8 mouse cellular contexts compared by ENCODE assay signal in genomic region chrX:74367512-74367911, GRCm38 (mm10). TPM values are rescaled to one million over a fixed set of nuclear protein-coding genes. Genes with fewer than 3 reads are reported as not detected.
DNase-seq lines count a peak whose midpoint lies in the region; ATAC-seq lines count a peak whose summit lies in the region.

No protein-coding gene starts in this region.

- peak overlapping the region; percentile 63 for H3K4me2 ChIP-seq in lung, embryonic 16.5 days (ENCODE audit: low read depth, low read length)
- peak overlapping the region; percentile 63 for H3K4me2 ChIP-seq in forebrain, embryonic 11.5 days (ENCODE audit: low read depth, low read length, severe bottlenecking)
- peak overlapping the region; percentile 63 for H3K4me2 ChIP-seq in neural tube, embryonic 15.5 days

- H3K4me1 ChIP-seq in lung, embryonic 16.5 days (replicated peaks; ENCODE audit: control insufficient read depth, insufficient read depth, low read length) = peaks cover 11% of the 10 kb centered on the region
- no peaks in the 10 kb centered on the region for H3K4me1 ChIP-seq in forebrain, embryonic 11.5 days (replicated peaks; ENCODE audit: control insufficient read depth, insufficient read depth, low read length)
- peaks cover 7% of the 10 kb centered on the region; the same call in 1 of the 2 replicates for H3K4me1 ChIP-seq in limb, embryonic 10.5 days
- H3K4me1 ChIP-seq in neural tube, embryonic 15.5 days = peaks cover 18% of the 10 kb centered on the region

- H3K4me3 ChIP-seq in lung, embryonic 16.5 days (ENCODE audit: low read length) = peak overlapping the region; percentile 65
- peak overlapping the region; percentile 45 for H3K4me3 ChIP-seq in forebrain, embryonic 11.5 days (ENCODE audit: low read depth, low read length)
- H3K4me3 ChIP-seq in limb, embryonic 10.5 days = peak overlapping the region; percentile 66
- H3K4me3 ChIP-seq in neural tube, embryonic 15.5 days (replicated peaks) = peak overlapping the region; percentile 56

- peak overlapping the region; percentile 84 for H3K9ac ChIP-seq in lung, embryonic 16.5 days (ENCODE audit: low read length)
- H3K9ac ChIP-seq in forebrain, embryonic 11.5 days (ENCODE audit: low read length) = peak overlapping the region; percentile 69
- peak overlapping the region; percentile 80 for H3K9ac ChIP-seq in neural tube, embryonic 15.5 days (replicated peaks)

- DNase-seq in lung, adult 18-20 months = no peak
- DNase-seq in forebrain, embryonic 11.5 days (ENCODE audit: low spot score) = no peak
- DNase-seq in limb, embryonic 10.5 days (ENCODE audit: low spot score) = no peak
- DNase-seq in ovary, postnatal 14 days (ENCODE audit: low spot score) = no peak
- DNase-seq in embryo, embryonic 9.5 days (ENCODE audit: extremely low spot score) = no peak
- no peak for DNase-seq in spleen, adult 12 weeks (ENCODE audit: low spot score)

- H3K27ac ChIP-seq in lung, embryonic 16.5 days (ENCODE audit: low read length) = no peak overlapping the region
- no peak overlapping the region for H3K27ac ChIP-seq in forebrain, embryonic 11.5 days (ENCODE audit: low read depth, low read length)
- peak overlapping the region; percentile 85 for H3K27ac ChIP-seq in limb, embryonic 10.5 days
- peak overlapping the region; percentile 79; the same call in 1 of the 2 replicates for H3K27ac ChIP-seq in neural tube, embryonic 15.5 days (replicated peaks)

- peaks cover 3% of the 10 kb centered on the region; the same call in 1 of the 2 replicates for H3K36me3 ChIP-seq in lung, embryonic 16.5 days (ENCODE audit: control insufficient read depth, insufficient read depth, low read length)
- H3K36me3 ChIP-seq in forebrain, embryonic 11.5 days (ENCODE audit: control insufficient read depth, insufficient read depth, low read length) = no peaks in the 10 kb centered on the region
- H3K36me3 ChIP-seq in limb, embryonic 10.5 days = peaks cover 30% of the 10 kb centered on the region
- H3K36me3 ChIP-seq in neural tube, embryonic 15.5 days = no peaks in the 10 kb centered on the region

- 48% methylated on average over 10 of the region's 10 CpGs for WGBS in lung, embryonic 16.5 days
- WGBS in forebrain, embryonic 11.5 days = 77% methylated on average over 10 of the region's 10 CpGs
- WGBS in limb, embryonic 10.5 days = 71% methylated on average over 10 of the region's 10 CpGs
- 71% methylated on average over 10 of the region's 10 CpGs for WGBS in neural tube, embryonic 15.5 days

- no peak for ATAC-seq in lung, embryonic 16.5 days (ENCODE audit: low read depth)
- no peak for ATAC-seq in forebrain, embryonic 11.5 days (replicated peaks; ENCODE audit: low FRiP score)
- ATAC-seq in neural tube, embryonic 15.5 days (ENCODE audit: low FRiP score) = no peak

- H3K9me3 ChIP-seq in lung, embryonic 16.5 days (ENCODE audit: control insufficient read depth, low read length) = no peaks in the 10 kb centered on the region
- H3K9me3 ChIP-seq in forebrain, embryonic 11.5 days (ENCODE audit: control insufficient read depth, low read length) = no peaks in the 10 kb centered on the region
- no peaks in the 10 kb centered on the region for H3K9me3 ChIP-seq in limb, embryonic 10.5 days (replicated peaks)
- no peaks in the 10 kb centered on the region for H3K9me3 ChIP-seq in neural tube, embryonic 15.5 days (replicated peaks)

- H3K27me3 ChIP-seq in lung, embryonic 16.5 days (ENCODE audit: control insufficient read depth, insufficient read depth, low read depth, low read length) = no peaks in the 10 kb centered on the region
- no peaks in the 10 kb centered on the region for H3K27me3 ChIP-seq in forebrain, embryonic 11.5 days (ENCODE audit: control insufficient read depth, insufficient read depth, low read length)
- H3K27me3 ChIP-seq in limb, embryonic 10.5 days (ENCODE audit: low read depth, poor library complexity, severe bottlenecking) = peaks cover 17% of the 10 kb centered on the region; the same call in 1 of the 2 replicates
- no peaks in the 10 kb centered on the region for H3K27me3 ChIP-seq in neural tube, embryonic 15.5 days (replicated peaks)

RNA-seq across cellular contexts. Expression of gene Ubl4a, which starts 5.5 kb away (rescaled TPM):
- 85.5 and 86.2 TPM in 2 replicates for polyA plus RNA-seq in lung, embryonic 16.5 days (2015; fragmentation: Nextera tagmentation; extraction: Ambion mirVana)
- polyA plus RNA-seq in forebrain, embryonic 11.5 days (2014; fragmentation: Nextera tagmentation; extraction: Ambion mirVana) = 72.8 and 72.9 TPM in 2 replicates
- 57.7 and 59.8 TPM in 2 replicates for polyA plus RNA-seq in limb, embryonic 10.5 days (2016; fragmentation: Nextera tagmentation; extraction: Ambion mirVana)
- polyA plus RNA-seq in neural tube, embryonic 15.5 days (2015; fragmentation: Nextera tagmentation; extraction: Ambion mirVana) = 65.9 and 68.3 TPM in 2 replicates

RNA-seq across cellular contexts. Expression of gene Slc10a3, which starts 5.6 kb away (rescaled TPM):
- polyA plus RNA-seq in lung, embryonic 16.5 days (2015; fragmentation: Nextera tagmentation; extraction: Ambion mirVana) = 19.1 and 21.8 TPM in 2 replicates
- polyA plus RNA-seq in forebrain, embryonic 11.5 days (2014; fragmentation: Nextera tagmentation; extraction: Ambion mirVana) = 8.6 and 9.9 TPM in 2 replicates
- polyA plus RNA-seq in limb, embryonic 10.5 days (2016; fragmentation: Nextera tagmentation; extraction: Ambion mirVana) = 12.2 and 13.2 TPM in 2 replicates
- polyA plus RNA-seq in neural tube, embryonic 15.5 days (2015; fragmentation: Nextera tagmentation; extraction: Ambion mirVana) = 8.9 and 9.5 TPM in 2 replicates

RNA-seq across cellular contexts. Expression of gene Lage3, which starts 14.1 kb away (rescaled TPM):
- polyA plus RNA-seq in lung, embryonic 16.5 days (2015; fragmentation: Nextera tagmentation; extraction: Ambion mirVana) = 109 and 117 TPM in 2 replicates
- polyA plus RNA-seq in forebrain, embryonic 11.5 days (2014; fragmentation: Nextera tagmentation; extraction: Ambion mirVana) = 118 and 121 TPM in 2 replicates
- 113 and 125 TPM in 2 replicates for polyA plus RNA-seq in limb, embryonic 10.5 days (2016; fragmentation: Nextera tagmentation; extraction: Ambion mirVana)
- polyA plus RNA-seq in neural tube, embryonic 15.5 days (2015; fragmentation: Nextera tagmentation; extraction: Ambion mirVana) = 77.5 and 86.0 TPM in 2 replicates

RNA-seq across cellular contexts. Expression of gene Fam3a, which starts 25.6 kb away (rescaled TPM):
- 42.5 and 45.8 TPM in 2 replicates for polyA plus RNA-seq in lung, embryonic 16.5 days (2015; fragmentation: Nextera tagmentation; extraction: Ambion mirVana)
- 27.3 and 27.6 TPM in 2 replicates for polyA plus RNA-seq in forebrain, embryonic 11.5 days (2014; fragmentation: Nextera tagmentation; extraction: Ambion mirVana)
- polyA plus RNA-seq in limb, embryonic 10.5 days (2016; fragmentation: Nextera tagmentation; extraction: Ambion mirVana) = 24.0 and 28.4 TPM in 2 replicates
- 36.6 TPM in 2 replicates for polyA plus RNA-seq in neural tube, embryonic 15.5 days (2015; fragmentation: Nextera tagmentation; extraction: Ambion mirVana)

RNA-seq across cellular contexts. Expression of gene Ikbkg, which starts 25.6 kb away (rescaled TPM):
- polyA plus RNA-seq in lung, embryonic 16.5 days (2015; fragmentation: Nextera tagmentation; extraction: Ambion mirVana) = 21.0 and 21.1 TPM in 2 replicates
- polyA plus RNA-seq in forebrain, embryonic 11.5 days (2014; fragmentation: Nextera tagmentation; extraction: Ambion mirVana) = 22.2 and 22.9 TPM in 2 replicates
- polyA plus RNA-seq in limb, embryonic 10.5 days (2016; fragmentation: Nextera tagmentation; extraction: Ambion mirVana) = 16.7 and 17.8 TPM in 2 replicates
- polyA plus RNA-seq in neural tube, embryonic 15.5 days (2015; fragmentation: Nextera tagmentation; extraction: Ambion mirVana) = 14.1 and 15.8 TPM in 2 replicates

Comparison
In these comparisons a context has a peak if more than half of its experiments do, and no peak if none do; other contexts are left out.
1. H3K27ac ChIP-seq: peak in limb, embryonic 10.5 days (single experiment) and neural tube, embryonic 15.5 days (single experiment); none in lung, embryonic 16.5 days (single experiment) and forebrain, embryonic 11.5 days (single experiment).
2. Peak in every context shown above with its lines, with median percentiles within 50 percentile points of each other: H3K4me2 ChIP-seq, H3K4me3 ChIP-seq and H3K9ac ChIP-seq.